Mouse (Mus musculus) right cerebral cortex, postnatal 36 days (tissue): ENCODE results near the gene Abhd2.
A peak's percentile ranks its signal among the peaks of the same experiment; 100 is the strongest.
"Not testable (repeated sequence)": the region's sequence is repeated elsewhere in the genome, so short reads cannot be mapped to it uniquely, and the experiment has no call there.

Source experiments
- DNase-seq, 2 experiments: peaks; one replicate each; pipeline ENCODE4 v3.0.0; 2022; ENCODE audit warnings: low spot score in 2 of 2, mixed read lengths in 1 of 2

Abhd2 gene

GRCm38 (mm10) chr7:79266228-79266627 lies 6.8 kb upstream of the Abhd2 start:
- no peak for DNase-seq

GRCm38 (mm10) chr7:79267690-79268388 lies 5.2 kb upstream of the Abhd2 start:
- no peak for DNase-seq

GRCm38 (mm10) chr7:79268897-79269296 lies 4.1 kb upstream of the Abhd2 start:
- DNase-seq: no peak

GRCm38 (mm10) chr7:79269411-79269810 lies 3.6 kb upstream of the Abhd2 start:
- DNase-seq: no peak

GRCm38 (mm10) chr7:79269866-79270265 lies 3.1 kb upstream of the Abhd2 start:
- DNase-seq: no peak

GRCm38 (mm10) chr7:79270961-79271387 lies 2.0 kb upstream of the Abhd2 start:
- peak; percentile 80 to 89 for DNase-seq

GRCm38 (mm10) chr7:79271861-79272788 lies 874 bp upstream of the Abhd2 start:
- no peak for DNase-seq

GRCm38 (mm10) chr7:79273738-79274472 lies 906 bp downstream of the Abhd2 start:
- no peak for DNase-seq

- no peak for DNase-seq
Measured at GRCm38 (mm10) chr7:79274473-79275010, 1.5 kb downstream of the Abhd2 start.

- no peak for DNase-seq
Measured at GRCm38 (mm10) chr7:79275345-79275744, 2.3 kb downstream of the Abhd2 start.

GRCm38 (mm10) chr7:79278432-79278831 lies 5.4 kb downstream of the Abhd2 start:
- DNase-seq: no peak

GRCm38 (mm10) chr7:79279376-79280029 lies 6.5 kb downstream of the Abhd2 start:
- no peak for DNase-seq

GRCm38 (mm10) chr7:79282883-79283670 lies 10.1 kb downstream of the Abhd2 start:
- no peak for DNase-seq

GRCm38 (mm10) chr7:79283671-79283941 lies 10.6 kb downstream of the Abhd2 start:
- DNase-seq: not testable (repeated sequence)

GRCm38 (mm10) chr7:79284160-79284888 lies 11.3 kb downstream of the Abhd2 start:
- DNase-seq: no peak

- no peak for DNase-seq
Measured at GRCm38 (mm10) chr7:79284889-79285280, 11.9 kb downstream of the Abhd2 start.

GRCm38 (mm10) chr7:79285408-79285807 lies 12.4 kb downstream of the Abhd2 start:
- DNase-seq: no peak

GRCm38 (mm10) chr7:79287226-79287625 lies 14.2 kb downstream of the Abhd2 start:
- no peak for DNase-seq

- no peak for DNase-seq
Measured at GRCm38 (mm10) chr7:79287928-79288327, 14.9 kb downstream of the Abhd2 start.

- no peak for DNase-seq
Measured at GRCm38 (mm10) chr7:79288422-79288821, 15.4 kb downstream of the Abhd2 start.
